In the genomic region with DNA sequence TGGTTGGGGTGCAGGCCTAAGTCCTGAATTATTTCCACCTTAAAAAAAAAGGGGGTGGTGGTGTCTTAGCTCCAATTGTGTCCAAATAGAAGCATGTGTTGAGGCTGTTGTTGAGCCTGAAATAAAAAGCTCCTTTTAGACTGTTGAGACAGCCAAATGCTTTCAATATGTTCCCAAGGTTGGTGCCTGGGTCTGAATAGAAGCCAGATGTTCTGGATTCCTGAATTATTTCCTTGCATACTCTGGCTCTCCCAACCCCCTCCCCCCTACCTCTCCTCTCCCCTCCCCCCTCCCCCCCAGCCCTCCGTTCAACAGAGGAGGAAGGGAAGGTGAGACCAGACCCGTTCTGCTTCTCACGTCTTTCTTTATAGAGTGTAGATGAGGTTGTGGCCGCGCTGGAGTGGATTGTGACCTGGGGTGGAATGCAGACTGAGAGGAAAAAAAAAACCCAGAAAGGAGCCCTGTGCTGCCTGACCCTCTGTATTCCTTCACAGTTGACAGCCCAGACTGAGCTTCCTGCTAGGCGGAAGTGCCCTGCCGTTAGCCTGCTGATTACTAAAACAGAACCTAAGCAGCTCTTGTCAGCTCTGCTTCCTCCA, we compare ENCODE assay signal across 7 mouse cellular contexts. TPM values are rescaled to one million over a fixed set of nuclear protein-coding genes. Genes with fewer than 3 reads are reported as not detected.
DNase-seq lines count a peak whose midpoint lies in the region; ATAC-seq and TF ChIP-seq lines count a peak whose summit lies in the region.

No protein-coding gene starts in this region.

- ATAC-seq in heart, postnatal 0 days (ENCODE audit: insufficient read depth, low read depth): peak; percentile 66
- ATAC-seq in kidney, postnatal 0 days (replicated peaks; ENCODE audit: low FRiP score, low read depth): peak; percentile 82

- 1% methylated on average over 7 of the region's 7 CpGs for WGBS in embryonic facial prominence, embryonic 10.5 days
- WGBS in heart, postnatal 0 days: 1% methylated on average over 7 of the region's 7 CpGs
- 0% methylated on average over 6 of the region's 7 CpGs for WGBS in kidney, postnatal 0 days

- peak overlapping the region; percentile 45 for H3K9ac ChIP-seq in heart, postnatal 0 days (replicated peaks; ENCODE audit: low read depth, low read length)
- H3K9ac ChIP-seq in kidney, postnatal 0 days (ENCODE audit: low read depth, low read length): peak overlapping the region; percentile 19; the same call in 1 of the 2 replicates

- H3K27me3 ChIP-seq in embryonic facial prominence, embryonic 10.5 days (replicated peaks; ENCODE audit: low read depth, poor library complexity, severe bottlenecking): no peaks in the 10 kb centered on the region
- H3K27me3 ChIP-seq in heart, postnatal 0 days (ENCODE audit: control insufficient read depth, insufficient read depth, low read length): no peaks in the 10 kb centered on the region
- H3K27me3 ChIP-seq in kidney, postnatal 0 days (ENCODE audit: insufficient read depth, low read length): no peaks in the 10 kb centered on the region

- no peaks in the 10 kb centered on the region for H3K9me3 ChIP-seq in embryonic facial prominence, embryonic 10.5 days
- H3K9me3 ChIP-seq in heart, postnatal 0 days (replicated peaks; ENCODE audit: control insufficient read depth, low read length): no peaks in the 10 kb centered on the region
- no peaks in the 10 kb centered on the region for H3K9me3 ChIP-seq in kidney, postnatal 0 days (replicated peaks; ENCODE audit: low read length)

- H3K27ac ChIP-seq in embryonic facial prominence, embryonic 10.5 days (replicated peaks): peak overlapping the region; percentile 91
- H3K27ac ChIP-seq in heart, postnatal 0 days (ENCODE audit: low read depth): peak overlapping the region; percentile 75
- peak overlapping the region; percentile 85 for H3K27ac ChIP-seq in kidney, postnatal 0 days

- no peak for TF ChIP-seq EP300 in heart, postnatal 0 days (IDR thresholded peaks at IDR 0.05; ENCODE audit: low read depth)

- H3K4me3 ChIP-seq in embryonic facial prominence, embryonic 10.5 days: peak overlapping the region; percentile 36
- H3K4me3 ChIP-seq in heart, postnatal 0 days (ENCODE audit: low read depth, low read length): peak overlapping the region; percentile 36
- H3K4me3 ChIP-seq in kidney, postnatal 0 days (replicated peaks; ENCODE audit: low read depth, low read length): 0 out of 2 replicates have a peak overlapping the region, but pooled peaks have one; percentile 2

- peak; percentile 51 for DNase-seq in T-cell, adult 2 months (ENCODE audit: low spot score)
- peak; percentile 90 for DNase-seq in embryonic facial prominence, embryonic 10.5 days (ENCODE audit: low spot score)
- peak; percentile 77 for DNase-seq in heart, postnatal 0 days (ENCODE audit: low spot score)
- DNase-seq in kidney, postnatal 0 days (ENCODE audit: low spot score): peak; percentile 96
- peak; percentile 54 for DNase-seq in lung, postnatal 36 days
- DNase-seq in spleen, postnatal 10 days (ENCODE audit: low spot score in 2 of 2): peak; percentile 18 to 53
- DNase-seq in layer of hippocampus, adult 11-12 months (ENCODE audit: low spot score): no peak

- no peak for TF ChIP-seq CTCF in heart, postnatal 0 days (IDR thresholded peaks at IDR 0.05; ENCODE audit: low read depth)
- TF ChIP-seq CTCF in kidney, postnatal 0 days (IDR thresholded peaks at IDR 0.05; ENCODE audit: low read depth): no peak

- H3K36me3 ChIP-seq in embryonic facial prominence, embryonic 10.5 days (replicated peaks): no peaks in the 10 kb centered on the region
- no peaks in the 10 kb centered on the region for H3K36me3 ChIP-seq in heart, postnatal 0 days (replicated peaks; ENCODE audit: control insufficient read depth, insufficient read depth, low read length)
- H3K36me3 ChIP-seq in kidney, postnatal 0 days (ENCODE audit: insufficient read depth, low read length): no peaks in the 10 kb centered on the region

- H3K4me2 ChIP-seq in heart, postnatal 0 days (ENCODE audit: low read depth, low read length): peak overlapping the region; percentile 60
- peak overlapping the region; percentile 49 for H3K4me2 ChIP-seq in kidney, postnatal 0 days (ENCODE audit: low read length)

- peaks cover 49% of the 10 kb centered on the region for H3K4me1 ChIP-seq in embryonic facial prominence, embryonic 10.5 days
- peaks cover 9% of the 10 kb centered on the region; the same call in 1 of the 2 replicates for H3K4me1 ChIP-seq in heart, postnatal 0 days (ENCODE audit: control insufficient read depth, insufficient read depth)
- peaks cover 8% of the 10 kb centered on the region; the same call in 1 of the 2 replicates for H3K4me1 ChIP-seq in kidney, postnatal 0 days (replicated peaks; ENCODE audit: insufficient read depth, low read length)

RNA-seq across cellular contexts. Expression of gene Ubash3b, which starts 50.9 kb away (rescaled TPM):
- 6.7 and 7.4 TPM in 2 replicates for polyA plus RNA-seq in embryonic facial prominence, embryonic 10.5 days (2016; fragmentation: Nextera tagmentation; extraction: Ambion mirVana)
- total RNA-seq in heart, postnatal 0 days (2014; rRNA removed; ENCODE audit: low replicate concordance): 6.6 and 10.2 TPM in 2 replicates
- 3.6 and 4.0 TPM in 2 replicates for polyA plus RNA-seq in heart, postnatal 0 days (2015; fragmentation: Nextera tagmentation; extraction: Ambion mirVana)
- 7.5 TPM in 2 replicates for polyA plus RNA-seq in kidney, postnatal 0 days (2015; fragmentation: Nextera tagmentation; extraction: Ambion mirVana)
